Mouse (Mus musculus) activated CD4-positive, CD25-positive, alpha-beta regulatory T cell, adult 4 months (primary cell): ENCODE results near the gene Nop10. TPM values are rescaled to one million over a fixed set of nuclear protein-coding genes. Genes with fewer than 3 reads are reported as not detected.

ENCODE experiments used
- polyA plus RNA-seq, 2 experiments: library from polyadenylated mRNA; unstranded; fragments of 100-300 nt; shearing (Covaris generic); gene quantifications; one replicate each; pipeline ENCODE4 v1.2.1; 2017

The Nop10 gene
- polyA plus RNA-seq, 2 experiments from 2014 or later: 171 to 211 TPM

Other genes with a start within 250 kb of the Nop10 start
- gene Olfr1310, start 249.2 kb upstream of the Nop10 start, polyA plus RNA-seq: not detected
- gene Olfr1311, start 237.5 kb upstream of the Nop10 start, polyA plus RNA-seq: not detected
- under 1 TPM in 1 of 2 experiments, not detected in 1; 0.08 TPM for gene Olfr1312, start 211.7 kb upstream of the Nop10 start, polyA plus RNA-seq
- not detected for gene Olfr1313, start 184.1 kb upstream of the Nop10 start, polyA plus RNA-seq
- not detected for gene Olfr1314, start 165.1 kb upstream of the Nop10 start, polyA plus RNA-seq
- gene Olfr1315-ps1, start 146.5 kb upstream of the Nop10 start, polyA plus RNA-seq: not detected
- gene Olfr1316, start 126.9 kb upstream of the Nop10 start, polyA plus RNA-seq: under 1 TPM in 1 of 2 experiments, not detected in 1; 0.11 TPM
- gene Olfr1317, start 121.6 kb upstream of the Nop10 start, polyA plus RNA-seq: not detected
- gene Olfr1318, start 107.7 kb upstream of the Nop10 start, polyA plus RNA-seq: not detected
- 10 to 100 TPM; 25.3 to 33.5 TPM for gene Lpcat4, start 22.5 kb upstream of the Nop10 start, polyA plus RNA-seq
- not detected for gene Nutm1, start 2.6 kb upstream of the Nop10 start, polyA plus RNA-seq
- 10 to 100 TPM; 47.9 to 48.7 TPM for gene Slc12a6, start 3.9 kb downstream of the Nop10 start, polyA plus RNA-seq
- gene Gm21985, start 4.4 kb downstream of the Nop10 start, polyA plus RNA-seq: not detected
- 10 to 100 TPM; 76.4 to 79.2 TPM for gene Emc4, start 106.1 kb downstream of the Nop10 start, polyA plus RNA-seq
- gene Katnbl1, start 117.3 kb downstream of the Nop10 start, polyA plus RNA-seq: 10 to 100 TPM; 21.4 to 21.7 TPM
- gene Emc7, start 193.1 kb downstream of the Nop10 start, polyA plus RNA-seq: 10 to 100 TPM; 11.5 to 14.5 TPM
- gene Chrm5, start 218.8 kb downstream of the Nop10 start, polyA plus RNA-seq: not detected
- 10 to 100 TPM; 12.1 to 13.0 TPM for gene Aven, start 231.0 kb downstream of the Nop10 start, polyA plus RNA-seq